Mouse (Mus musculus) cerebral cortex, adult 2 months (tissue): ENCODE measurements around the gene Sh3rf1.

Experiments
- WGBS: fragments of 180-500 bp; shearing (Covaris S2); methylation state at CpG from one replicate; pipeline ENCODE4 v1.1.7; 2018; 5-methylcytosine and 5-hydroxymethylcytosine counted together

Gene Sh3rf1

GRCm38 (mm10) chr8:61223729-61224379 lies at the start of gene Sh3rf1:
Sh3rf1 (plus strand) TSS chr8:61223872.
- WGBS = under 1% methylated on average over 83 of the region's 84 CpGs

- 88% methylated on average over 7 of the region's 7 CpGs for WGBS
Observed at GRCm38 (mm10) chr8:61173921-61174492, 49.7 kb upstream of the Sh3rf1 start.

- WGBS = 95% methylated on average over 2 of the region's 2 CpGs
Observed at GRCm38 (mm10) chr8:61175876-61176275, 47.8 kb upstream of the Sh3rf1 start.

GRCm38 (mm10) chr8:61177680-61178593 lies 45.7 kb upstream of the Sh3rf1 start:
- WGBS = 77% methylated on average over 12 of the region's 12 CpGs

- WGBS = 53% methylated on average over 11 of the region's 11 CpGs
Observed at GRCm38 (mm10) chr8:61178594-61179140, 45.0 kb upstream of the Sh3rf1 start.

- WGBS = 91% methylated on average over 2 of the region's 2 CpGs
Observed at GRCm38 (mm10) chr8:61181592-61181991, 42.1 kb upstream of the Sh3rf1 start.

GRCm38 (mm10) chr8:61182020-61182419 lies 41.7 kb upstream of the Sh3rf1 start:
- WGBS = 53% methylated on average over 4 of the region's 4 CpGs

GRCm38 (mm10) chr8:61185274-61186198 lies 38.1 kb upstream of the Sh3rf1 start:
- 79% methylated on average over 5 of the region's 5 CpGs for WGBS

- WGBS = 82% methylated on average over 5 of the region's 5 CpGs
Observed at GRCm38 (mm10) chr8:61194306-61194925, 29.3 kb upstream of the Sh3rf1 start.

- 75% methylated on average over 6 of the region's 6 CpGs for WGBS
Observed at GRCm38 (mm10) chr8:61200254-61200887, 23.3 kb upstream of the Sh3rf1 start.

- WGBS = 94% methylated on average over 5 of the region's 5 CpGs
Observed at GRCm38 (mm10) chr8:61203035-61203826, 20.4 kb upstream of the Sh3rf1 start.

GRCm38 (mm10) chr8:61206876-61207275 lies 16.8 kb upstream of the Sh3rf1 start:
- WGBS = 67% methylated on average over 2 of the region's 2 CpGs

GRCm38 (mm10) chr8:61207636-61208035 lies 16.0 kb upstream of the Sh3rf1 start:
- WGBS = 45% methylated on average over 4 of the region's 4 CpGs

GRCm38 (mm10) chr8:61208719-61209118 lies 15.0 kb upstream of the Sh3rf1 start:
- WGBS = 92% methylated on average over 9 of the region's 9 CpGs

- 33% methylated on average over 8 of the region's 8 CpGs for WGBS
Observed at GRCm38 (mm10) chr8:61210836-61211235, 12.8 kb upstream of the Sh3rf1 start.

GRCm38 (mm10) chr8:61215081-61215819 lies 8.4 kb upstream of the Sh3rf1 start:
- WGBS = 53% methylated on average over 5 of the region's 5 CpGs

- WGBS = 63% methylated on average over 3 of the region's 3 CpGs
Observed at GRCm38 (mm10) chr8:61217017-61217416, 6.7 kb upstream of the Sh3rf1 start.

GRCm38 (mm10) chr8:61217426-61217825 lies 6.2 kb upstream of the Sh3rf1 start:
- 49% methylated on average over 8 of the region's 8 CpGs for WGBS

GRCm38 (mm10) chr8:61218439-61218838 lies 5.2 kb upstream of the Sh3rf1 start:
- 96% methylated on average over 2 of the region's 2 CpGs for WGBS
